Mouse (Mus musculus) gastrocnemius, postnatal 10 days (tissue): ENCODE results near the gene Chst12. TPM values are rescaled to one million over a fixed set of nuclear protein-coding genes. Genes with fewer than 3 reads are reported as not detected.

ENCODE experiments used
- DNase-seq: peaks from one replicate; pipeline ENCODE4 v3.0.0; 2021; ENCODE audit warnings: mixed read lengths
- total RNA-seq, 2 experiments: library from RNA; stranded (reverse); gene quantifications; 2 replicates each; pipeline ENCODE4 v1.2.3; 2021

Gene Chst12
- total RNA-seq, 2 experiments from 2014 or later = 9.6 to 14.5 TPM

GRCm38 (mm10) chr5:140570223-140570870 lies 65.0 kb downstream of the Chst12 start:
- no peak for DNase-seq

- no peak for DNase-seq
Measured at GRCm38 (mm10) chr5:140571201-140571600, 65.9 kb downstream of the Chst12 start.

- peak; percentile 83 for DNase-seq
Measured at GRCm38 (mm10) chr5:140571673-140572072, 66.3 kb downstream of the Chst12 start.

DNA sequence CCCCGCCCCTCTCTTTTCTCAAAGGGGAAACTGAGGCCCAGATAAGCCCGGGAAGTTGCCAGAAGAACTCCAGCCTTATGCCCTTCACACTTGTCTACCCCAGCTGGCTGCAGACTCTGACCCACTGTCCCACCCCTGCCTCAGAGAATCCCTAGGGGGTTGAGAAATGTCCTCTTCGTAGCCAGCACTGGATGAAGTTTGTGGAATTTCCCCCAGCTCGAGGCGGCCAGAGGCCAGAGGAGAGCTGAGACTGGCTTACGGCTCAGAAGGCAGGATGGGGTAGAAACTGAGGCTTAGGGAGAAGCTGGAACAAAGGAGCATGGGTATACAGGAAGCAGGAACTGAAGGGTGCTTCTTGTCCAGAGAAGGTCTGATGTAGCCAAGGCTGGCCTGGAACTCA lies 67.3 kb downstream of the Chst12 start:
- DNase-seq = no peak

Other genes starting within 250 kb of the Chst12 start
- 10 to 100 TPM; 11.0 to 15.2 TPM for gene Mad1l1, start 184.0 kb upstream of the Chst12 start, total RNA-seq
- gene Nudt1, start 183.9 kb upstream of the Chst12 start, total RNA-seq = 1 to 10 TPM; 7.7 to 8.4 TPM
- gene Mrm2, start 173.7 kb upstream of the Chst12 start, total RNA-seq = 1 to 10 TPM; 6.0 to 7.2 TPM
- gene Snx8, start 116.3 kb upstream of the Chst12 start, total RNA-seq = 10 to 100 TPM; 11.6 to 16.1 TPM
- 10 to 100 TPM; 96.5 to 98.6 TPM for gene Eif3b, start 86.2 kb upstream of the Chst12 start, total RNA-seq
- gene Gm4869, start 59.9 kb upstream of the Chst12 start, total RNA-seq = not detected
- not detected for gene Grifin, start 59.5 kb downstream of the Chst12 start, total RNA-seq
- 1 to 10 TPM; 7.1 to 9.0 TPM for gene Lfng, start 101.8 kb downstream of the Chst12 start, total RNA-seq
- 10 to 100 TPM; 33.4 to 42.5 TPM for gene Ttyh3, start 143.5 kb downstream of the Chst12 start, total RNA-seq
- gene Iqce, start 196.8 kb downstream of the Chst12 start, total RNA-seq = 1 to 10 TPM; 8.3 to 9.0 TPM
- gene Brat1, start 199.5 kb downstream of the Chst12 start, total RNA-seq = 1 to 10 TPM; 8.9 to 9.4 TPM
- gene Amz1, start 218.6 kb downstream of the Chst12 start, total RNA-seq = 1 to 10 TPM in 1 of 2 experiments, under 1 TPM in 1; 0.45 to 1.1 TPM